Comparison of ENCODE assay signal across 28 mouse cellular contexts in the genomic region with DNA sequence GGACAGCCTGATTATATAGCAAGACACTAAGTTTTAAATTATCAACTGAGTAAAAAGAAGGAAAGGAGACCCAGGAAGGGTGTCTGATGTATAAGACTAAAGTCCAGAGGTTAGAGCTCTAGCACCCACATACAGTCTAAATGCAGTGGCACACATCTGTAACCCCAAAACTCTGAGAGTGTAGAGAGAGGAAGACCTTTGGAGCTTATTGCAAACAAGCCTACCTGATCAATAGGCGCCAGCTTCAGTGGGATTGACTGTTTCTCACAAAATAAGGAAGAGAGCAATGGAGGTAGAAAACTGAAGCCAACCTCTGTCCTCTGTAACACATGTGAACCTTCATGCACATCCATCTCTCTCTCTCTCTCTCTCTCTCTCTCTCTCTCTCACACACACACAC.
"Had no signal": no experiment of that assay in that cellular context is flagged by ENCODE, and none has a peak within 500 bp of the region (broad histone marks: within the 10 kb centered on the region; RNA-seq: fewer than 3 reads in every experiment).

No protein-coding gene starts in this region.

- H3K9me3 ChIP-seq: embryonic facial prominence, embryonic 10.5 days; embryonic facial prominence, embryonic 12.5 days; embryonic facial prominence, embryonic 13.5 days; embryonic facial prominence, embryonic 15.5 days; forebrain, embryonic 12.5 days; forebrain, embryonic 13.5 days; forebrain, embryonic 15.5 days had no signal

- H3K4me3 ChIP-seq: embryonic facial prominence, embryonic 10.5 days; embryonic facial prominence, embryonic 12.5 days; embryonic facial prominence, embryonic 13.5 days; embryonic facial prominence, embryonic 15.5 days; erythroblast, embryonic 14.5 days; forebrain, embryonic 10.5 days; forebrain, embryonic 12.5 days; forebrain, embryonic 13.5 days; forebrain, embryonic 15.5 days; gastrocnemius, adult 2 months had no signal

- DNase-seq: cerebellum, adult 2 months; cerebellum, adult 8-10 months; cerebellum, adult 9-10 months; cerebellum, adult 9-11 months; cerebellum, postnatal 10 days; cerebellum, postnatal 14 days; cerebellum, postnatal 25 days; cerebellum, postnatal 36 days; embryo, embryonic 11 days; forebrain, postnatal 0 days; gastrocnemius, adult 2 months; gastrocnemius, postnatal 10 days; gastrocnemius, postnatal 14 days; gastrocnemius, postnatal 25 days; gastrocnemius, postnatal 36 days; heart, adult 11 months; heart, adult 18-20 months had no signal

- H3K4me2 ChIP-seq: embryonic facial prominence, embryonic 12.5 days; embryonic facial prominence, embryonic 13.5 days; embryonic facial prominence, embryonic 15.5 days; forebrain, embryonic 12.5 days; forebrain, embryonic 13.5 days; forebrain, embryonic 15.5 days had no signal

- H3K9ac ChIP-seq: embryonic facial prominence, embryonic 12.5 days; embryonic facial prominence, embryonic 13.5 days; embryonic facial prominence, embryonic 15.5 days; forebrain, embryonic 12.5 days; forebrain, embryonic 13.5 days; forebrain, embryonic 15.5 days; forebrain, postnatal 0 days had no signal

- H3K4me1 ChIP-seq: embryonic facial prominence, embryonic 10.5 days; embryonic facial prominence, embryonic 12.5 days; embryonic facial prominence, embryonic 13.5 days; embryonic facial prominence, embryonic 15.5 days; forebrain, embryonic 10.5 days; forebrain, embryonic 12.5 days; forebrain, embryonic 13.5 days; forebrain, embryonic 15.5 days had no signal

- H3K27ac ChIP-seq: embryonic facial prominence, embryonic 10.5 days; embryonic facial prominence, embryonic 12.5 days; embryonic facial prominence, embryonic 13.5 days; embryonic facial prominence, embryonic 15.5 days; forebrain, embryonic 10.5 days; forebrain, embryonic 12.5 days; forebrain, embryonic 13.5 days; forebrain, embryonic 15.5 days; gastrocnemius, adult 2 months had no signal

- ATAC-seq: forebrain, embryonic 13.5 days; forebrain, embryonic 14.5 days; forebrain, embryonic 15.5 days; forebrain, embryonic 16.5 days; forebrain, postnatal 0 days had no signal

- H3K27me3 ChIP-seq: embryonic facial prominence, embryonic 12.5 days; embryonic facial prominence, embryonic 15.5 days; forebrain, embryonic 12.5 days; forebrain, embryonic 13.5 days; forebrain, embryonic 15.5 days had no signal

- H3K36me3 ChIP-seq: embryonic facial prominence, embryonic 10.5 days; embryonic facial prominence, embryonic 12.5 days; embryonic facial prominence, embryonic 13.5 days; embryonic facial prominence, embryonic 15.5 days; forebrain, embryonic 10.5 days; forebrain, embryonic 12.5 days; forebrain, embryonic 15.5 days had no signal
